Mouse (Mus musculus): Measurements from ENCODE around the gene Hmgn1. TPM values are rescaled to one million over a fixed set of nuclear protein-coding genes. Genes with fewer than 3 reads are reported as not detected.
"Not testable (repeated sequence)": the region's sequence is repeated elsewhere in the genome, so short reads cannot be mapped to it uniquely, and the experiment has no call there.

Hmgn1 gene
- polyA plus RNA-seq, 1 experiment from 2014 or later: 726 TPM

GRCm38 (mm10) chr16:96156019-96156418, 28.5 kb upstream of the Hmgn1 start:
- Histone ChIP-seq H3K9me3 (no peaks in the 10 kb centered on the region), H3K36me3 (peaks cover 39% of the 10 kb centered on the region)
- WGBS: 92% methylated on average over 8 of the region's 8 CpGs

DNA sequence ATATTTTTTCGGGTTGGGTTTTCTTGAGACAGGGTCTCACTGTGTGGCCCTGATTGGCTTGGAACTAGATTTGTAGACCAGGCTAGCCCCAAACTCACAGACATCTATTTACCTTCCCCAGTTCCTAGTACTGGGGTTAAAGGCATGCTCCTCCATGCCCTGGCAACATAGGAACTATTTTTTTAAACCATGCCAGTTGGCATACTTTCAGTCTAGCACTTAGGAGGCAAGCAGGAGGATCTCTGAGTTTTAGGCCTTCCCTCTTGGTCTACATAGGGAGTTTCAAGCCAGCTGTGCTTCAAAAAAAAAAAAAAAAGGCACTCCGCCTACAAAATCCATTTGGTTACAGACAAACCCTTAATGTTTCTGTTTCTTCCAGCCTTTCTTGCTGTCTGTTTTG, 26.9 kb upstream of the Hmgn1 start:
- H3K4me2 ChIP-seq (replicated peaks): no peak overlapping the region
- H3K4me1 ChIP-seq: peaks cover 8% of the 10 kb centered on the region
- no peaks in the 10 kb centered on the region for H3K9me3 ChIP-seq
- H3K9ac ChIP-seq (replicated peaks): no peak overlapping the region
- peaks cover 39% of the 10 kb centered on the region for H3K36me3 ChIP-seq
- 0 out of 2 replicates have a peak, but pooled peaks cover 3% of the 10 kb centered on the region for H3K27me3 ChIP-seq
- no peak for ATAC-seq (ENCODE audit: low FRiP score, low read depth)
- 90% methylated on average over 2 of the region's 2 CpGs for WGBS
- H3K4me3 ChIP-seq: no peak overlapping the region
- no peak overlapping the region for H3K27ac ChIP-seq (replicated peaks)

More at GRCm38 (mm10) chr16:96156019-96156418, 28.5 kb upstream of the Hmgn1 start:
- Histone ChIP-seq H3K4me2 (replicated peaks) (no peak overlapping the region), H3K27ac (replicated peaks) (no peak overlapping the region), H3K4me1 (peaks cover 8% of the 10 kb centered on the region), H3K27me3 (0 out of 2 replicates have a peak, but pooled peaks cover 3% of the 10 kb centered on the region), H3K9ac (replicated peaks) (no peak overlapping the region), H3K4me3 (no peak overlapping the region)
- ATAC-seq (ENCODE audit: low FRiP score, low read depth): no peak

GRCm38 (mm10) chr16:96151551-96151950, 24.0 kb upstream of the Hmgn1 start:
- Histone ChIP-seq H3K27ac (replicated peaks) (no peak overlapping the region), H3K27me3 (no peaks in the 10 kb centered on the region), H3K9me3 (no peaks in the 10 kb centered on the region), H3K36me3 (peaks cover 39% of the 10 kb centered on the region), H3K4me2 (replicated peaks) (no peak overlapping the region), H3K9ac (replicated peaks) (no peak overlapping the region), H3K4me3 (no peak overlapping the region), H3K4me1 (peaks cover 4% of the 10 kb centered on the region)
- peak; percentile 47; the same call in 1 of the 2 replicates for ATAC-seq (ENCODE audit: low FRiP score, low read depth)
- WGBS: 34% methylated on average over 9 of the region's 9 CpGs

GRCm38 (mm10) chr16:96150995-96151394, 23.5 kb upstream of the Hmgn1 start:
- no peaks in the 10 kb centered on the region for H3K27me3 ChIP-seq
- no peak for ATAC-seq (ENCODE audit: low FRiP score, low read depth)
- no peaks in the 10 kb centered on the region for H3K9me3 ChIP-seq
- no peak overlapping the region for H3K4me2 ChIP-seq (replicated peaks)
- 72% methylated on average over 4 of the region's 4 CpGs for WGBS
- H3K27ac ChIP-seq (replicated peaks): no peak overlapping the region
- H3K4me1 ChIP-seq: peaks cover 9% of the 10 kb centered on the region
- H3K9ac ChIP-seq (replicated peaks): no peak overlapping the region
- H3K4me3 ChIP-seq: no peak overlapping the region
- H3K36me3 ChIP-seq: peaks cover 36% of the 10 kb centered on the region

DNA sequence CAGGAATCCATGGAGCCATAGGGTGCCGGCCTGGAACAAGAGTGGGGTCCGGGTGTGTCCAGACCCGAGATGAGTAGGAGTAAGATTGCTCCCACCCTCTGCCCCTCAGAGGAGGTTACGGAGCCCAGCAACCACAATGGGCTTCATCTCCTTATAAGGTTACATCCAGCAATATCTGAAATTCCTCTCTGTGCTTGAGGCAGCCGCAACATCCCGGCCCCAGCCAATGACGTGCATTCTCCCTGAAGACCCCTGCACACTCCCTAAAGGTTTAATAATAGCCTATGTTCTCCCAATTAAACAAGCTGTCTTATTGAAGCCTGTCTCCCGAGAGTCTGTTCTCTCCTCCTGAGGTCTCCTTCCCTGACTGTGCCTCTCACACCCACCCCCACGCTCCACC, 21.8 kb upstream of the Hmgn1 start:
- WGBS: 84% methylated on average over 9 of the region's 9 CpGs

GRCm38 (mm10) chr16:96148834-96149233, 21.3 kb upstream of the Hmgn1 start:
- Histone ChIP-seq H3K9ac (replicated peaks) (no peak overlapping the region), H3K4me3 (no peak overlapping the region), H3K36me3 (peaks cover 16% of the 10 kb centered on the region), H3K4me2 (replicated peaks) (no peak overlapping the region), H3K9me3 (no peaks in the 10 kb centered on the region), H3K27me3 (no peaks in the 10 kb centered on the region), H3K27ac (replicated peaks) (no peak overlapping the region), H3K4me1 (peaks cover 13% of the 10 kb centered on the region)
- 84% methylated on average over 6 of the region's 6 CpGs for WGBS
- ATAC-seq (ENCODE audit: low FRiP score, low read depth): no peak

More for the DNA sequence above, 21.8 kb upstream of the Hmgn1 start:
- peaks cover 21% of the 10 kb centered on the region for H3K36me3 ChIP-seq
- H3K4me2 ChIP-seq (replicated peaks): no peak overlapping the region
- H3K9ac ChIP-seq (replicated peaks): no peak overlapping the region
- no peak for ATAC-seq (ENCODE audit: low FRiP score, low read depth)
- no peaks in the 10 kb centered on the region for H3K9me3 ChIP-seq
- H3K27me3 ChIP-seq: no peaks in the 10 kb centered on the region
- no peak overlapping the region for H3K4me3 ChIP-seq
- no peak overlapping the region for H3K27ac ChIP-seq (replicated peaks)
- H3K4me1 ChIP-seq: peaks cover 13% of the 10 kb centered on the region

- H3K4me2 ChIP-seq (replicated peaks): peak overlapping the region; percentile 74
- peak overlapping the region; percentile 66; the same call in 1 of the 2 replicates for H3K27ac ChIP-seq (replicated peaks)
- H3K9me3 ChIP-seq: no peaks in the 10 kb centered on the region
- 0% methylated on average over 5 of the region's 5 CpGs for WGBS
- H3K27me3 ChIP-seq: no peaks in the 10 kb centered on the region
- ATAC-seq (ENCODE audit: low FRiP score, low read depth): no peak; the same call in 1 of the 2 replicates
- H3K4me1 ChIP-seq: peaks cover 13% of the 10 kb centered on the region
- H3K9ac ChIP-seq (replicated peaks): peak overlapping the region; percentile 80
- H3K4me3 ChIP-seq: peak overlapping the region; percentile 87
- no peaks in the 10 kb centered on the region for H3K36me3 ChIP-seq
Observed at GRCm38 (mm10) chr16:96145814-96146213, 18.3 kb upstream of the Hmgn1 start.

- under 1% methylated on average over 68 of the region's 68 CpGs for WGBS
- peak within 1 kb of the TSS; percentile 80 for H3K9ac ChIP-seq (replicated peaks)
- peak within 1 kb of the TSS; percentile 66 for H3K27ac ChIP-seq (replicated peaks)
- H3K27me3 ChIP-seq: no peaks in the 10 kb centered on the region
- H3K4me1 ChIP-seq: peaks cover 13% of the 10 kb centered on the region
- ATAC-seq (ENCODE audit: low FRiP score, low read depth): peak; percentile 96
- H3K4me2 ChIP-seq (replicated peaks): peak within 1 kb of the TSS; percentile 74
- H3K9me3 ChIP-seq: no peaks in the 10 kb centered on the region
- H3K4me3 ChIP-seq: peak within 1 kb of the TSS; percentile 87
- no peaks in the 10 kb centered on the region for H3K36me3 ChIP-seq
Observed at GRCm38 (mm10) chr16:96145110-96145800, 17.7 kb upstream of the Hmgn1 start, which contains the start of gene Wrb. TSS of gene Wrb (plus strand) at chr16:96145407.

GRCm38 (mm10) chr16:96144748-96145109, 17.2 kb upstream of the Hmgn1 start:
- peak overlapping the region; percentile 87 for H3K4me3 ChIP-seq
- 29% methylated on average over 6 of the region's 6 CpGs for WGBS
- H3K27ac ChIP-seq (replicated peaks); H3K27me3 ChIP-seq; H3K9me3 ChIP-seq; H3K9ac ChIP-seq (replicated peaks); H3K36me3 ChIP-seq: not testable (repeated sequence)
- H3K4me1 ChIP-seq: peaks cover 13% of the 10 kb centered on the region
- ATAC-seq (ENCODE audit: low FRiP score, low read depth): peak; percentile 28
- peak overlapping the region; percentile 74; the same call in 1 of the 2 replicates for H3K4me2 ChIP-seq (replicated peaks)

GRCm38 (mm10) chr16:96128466-96128865, 937 bp upstream of the Hmgn1 start:
- H3K4me1 ChIP-seq: peaks cover 29% of the 10 kb centered on the region
- peaks cover 30% of the 10 kb centered on the region for H3K36me3 ChIP-seq
- ATAC-seq (ENCODE audit: low FRiP score, low read depth): no peak
- H3K27ac ChIP-seq (replicated peaks): peak overlapping the region; percentile 99
- 2% methylated on average over 9 of the region's 9 CpGs for WGBS
- peak overlapping the region; percentile 97 for H3K9ac ChIP-seq (replicated peaks)
- H3K27me3 ChIP-seq: peaks cover 26% of the 10 kb centered on the region
- no peaks in the 10 kb centered on the region for H3K9me3 ChIP-seq
- H3K4me2 ChIP-seq (replicated peaks): peak overlapping the region; percentile 89
- H3K4me3 ChIP-seq: peak overlapping the region; percentile 95

- under 1% methylated on average over 51 of the region's 52 CpGs for WGBS
Observed at GRCm38 (mm10) chr16:96127288-96127656, 257 bp downstream of the Hmgn1 start.

DNA sequence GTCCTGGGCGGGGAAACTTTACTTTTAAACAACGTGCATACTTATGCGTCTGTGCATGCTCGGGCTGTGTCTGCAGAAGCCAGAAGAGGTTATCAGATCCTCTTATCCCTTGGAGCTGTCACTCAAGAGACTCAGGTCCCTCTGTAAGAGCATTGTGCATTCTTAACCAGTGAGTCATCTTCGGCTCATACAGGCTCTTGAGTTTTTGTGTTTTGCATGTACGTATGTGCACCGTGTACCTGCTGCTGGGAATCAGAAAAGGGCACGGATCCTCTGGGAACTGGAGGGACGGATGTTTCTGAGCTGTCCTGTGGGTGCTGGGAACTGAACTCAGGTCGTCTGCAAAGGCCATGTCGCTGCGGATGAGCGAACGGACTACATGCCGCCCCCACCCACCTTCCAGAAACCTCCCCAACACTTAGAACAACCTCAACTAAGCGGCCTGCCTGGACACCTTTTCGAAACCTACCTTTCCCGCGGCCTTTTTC, 801 bp downstream of the Hmgn1 start:
- no peak for ATAC-seq (ENCODE audit: low FRiP score, low read depth)
- peaks cover 23% of the 10 kb centered on the region for H3K27me3 ChIP-seq
- peak overlapping the region; percentile 97 for H3K9ac ChIP-seq (replicated peaks)
- H3K27ac ChIP-seq (replicated peaks): peak overlapping the region; percentile 99
- 7% methylated on average over 19 of the region's 19 CpGs for WGBS
- peaks cover 44% of the 10 kb centered on the region for H3K36me3 ChIP-seq
- peak overlapping the region; percentile 95 for H3K4me3 ChIP-seq
- H3K4me1 ChIP-seq: peaks cover 29% of the 10 kb centered on the region
- no peaks in the 10 kb centered on the region for H3K9me3 ChIP-seq
- H3K4me2 ChIP-seq (replicated peaks): peak overlapping the region; percentile 89

More at GRCm38 (mm10) chr16:96127288-96127656, 257 bp downstream of the Hmgn1 start:
- Histone ChIP-seq H3K9ac (replicated peaks) (peak overlapping the region; percentile 97), H3K4me1 (peaks cover 29% of the 10 kb centered on the region), H3K36me3 (peaks cover 41% of the 10 kb centered on the region), H3K4me2 (replicated peaks) (peak overlapping the region; percentile 89), H3K9me3 (no peaks in the 10 kb centered on the region), H3K27ac (replicated peaks) (peak overlapping the region; percentile 99), H3K4me3 (peak overlapping the region; percentile 95), H3K27me3 (peaks cover 26% of the 10 kb centered on the region)
- ATAC-seq (ENCODE audit: low FRiP score, low read depth): peak; percentile 74

All from midbrain, embryonic 12.5 days (tissue).